Mouse (Mus musculus) thymus, adult 2 months (tissue): Measurements from ENCODE around the gene Gm5431. TPM values are rescaled to one million over a fixed set of nuclear protein-coding genes. Genes with fewer than 3 reads are reported as not detected.
A peak's percentile ranks its signal among the peaks of the same experiment; 100 is the strongest.
"Not testable (repeated sequence)": the region's sequence is repeated elsewhere in the genome, so short reads cannot be mapped to it uniquely, and the experiment has no call there.

Experiments
- DNase-seq: peaks from one replicate; pipeline ENCODE4 v3.0.0; 2021
- H3K27ac ChIP-seq: fragments of 200-500 bp; 2 replicates; pipeline ENCODE4 v1.5.1; 2012; ENCODE audit warnings: low read length, control low read depth; ENCODE audit not compliant: control insufficient read depth, insufficient read depth
- H3K27me3 ChIP-seq: fragments of 200-500 bp; 2 replicates; pipeline ENCODE4 v1.6.1; 2012; ENCODE audit warnings: mild to moderate bottlenecking, low read length, moderate library complexity, mixed read lengths; ENCODE audit not compliant: control insufficient read depth, insufficient read depth
- H3K36me3 ChIP-seq: fragments of 200-500 bp; 2 replicates; pipeline ENCODE4 v1.6.1; 2012; ENCODE audit warnings: mild to moderate bottlenecking, low read length, moderate library complexity; ENCODE audit not compliant: control insufficient read depth, insufficient read depth
- H3K4me1 ChIP-seq: fragments of 200-500 bp; replicated peaks from 2 replicates; pipeline ENCODE4 v1.6.1; 2012; ENCODE audit warnings: low read length; ENCODE audit not compliant: control insufficient read depth, insufficient read depth
- H3K4me3 ChIP-seq: fragments of 200-500 bp; 2 replicates; pipeline ENCODE4 v1.5.1; 2012; ENCODE audit warnings: mild to moderate bottlenecking, low read length, control low read depth, moderate library complexity; ENCODE audit not compliant: control insufficient read depth, insufficient read depth
- CTCF ChIP-seq: fragments of 200-500 bp; IDR thresholded peaks from 2 replicates; pipeline ENCODE4 v1.5.1; 2012; ENCODE audit warnings: mild to moderate bottlenecking, control low read depth, low read length, moderate library complexity, borderline replicate concordance; ENCODE audit not compliant: control insufficient read depth, poor library complexity, insufficient read depth; ENCODE audit errors: extremely low read depth
- POLR2A ChIP-seq: fragments of 200-500 bp; IDR thresholded peaks from 2 replicates; pipeline ENCODE4 v1.6.1; 2012; ENCODE audit warnings: mild to moderate bottlenecking, low read length, control low read depth, moderate library complexity; ENCODE audit not compliant: control insufficient read depth, poor library complexity, insufficient read depth; ENCODE audit errors: extremely low read depth
- WGBS: fragments of 180-500 bp; shearing (Covaris S2); methylation state at CpG from one replicate; pipeline ENCODE4 v1.1.7; 2018; 5-methylcytosine and 5-hydroxymethylcytosine counted together
- polyA plus RNA-seq: library from polyadenylated mRNA; depleted of rRNA; stranded (reverse); fragments of >200 nt; gene quantifications from 2 replicates; pipeline ENCODE4 v1.2.3, GENCODE M21; 2012; rRNA removed

The Gm5431 gene
- 0.34 and 0.47 TPM in 2 replicates for polyA plus RNA-seq

GRCm38 (mm10) chr11:48902021-48902420, at the start of gene Gm5431:
Gm5431 (minus strand) TSS chr11:48902214.
- H3K4me1 ChIP-seq: no peaks in the 10 kb centered on the region
- WGBS: 58% methylated on average over 2 of the region's 2 CpGs
- no peak within 1 kb of the TSS for H3K27ac ChIP-seq
- no peak for DNase-seq
- H3K36me3 ChIP-seq: no peaks in the 10 kb centered on the region
- no peaks in the 10 kb centered on the region for H3K27me3 ChIP-seq
- H3K4me3 ChIP-seq: no peak within 1 kb of the TSS
- TF ChIP-seq POLR2A (no peak), CTCF (no peak)

- not testable (repeated sequence) for DNase-seq, H3K4me3 ChIP-seq, H3K36me3 ChIP-seq, H3K4me1 ChIP-seq, H3K27me3 ChIP-seq, H3K27ac ChIP-seq
- WGBS: over 99% methylated on average over 6 of the region's 6 CpGs
These were observed 44.1 kb upstream of the Gm5431 start, which contains the start of gene Psme2b for GRCm38 (mm10) chr11:48946090-48946489. Psme2b (minus strand) TSS chr11:48946190.

GRCm38 (mm10) chr11:48939286-48939685, 37.3 kb upstream of the Gm5431 start:
- H3K27ac ChIP-seq, DNase-seq, H3K4me3 ChIP-seq, H3K36me3 ChIP-seq, H3K27me3 ChIP-seq, H3K4me1 ChIP-seq: not testable (repeated sequence)

GRCm38 (mm10) chr11:48935291-48935690, 33.3 kb upstream of the Gm5431 start:
- H3K4me3 ChIP-seq, DNase-seq, H3K36me3 ChIP-seq, H3K27ac ChIP-seq, H3K4me1 ChIP-seq, H3K27me3 ChIP-seq: not testable (repeated sequence)
- WGBS: 100% methylated on average over 1 of the region's 3 CpGs

GRCm38 (mm10) chr11:48933923-48934322, 31.9 kb upstream of the Gm5431 start:
- 87% methylated on average over 1 of the region's 1 CpGs for WGBS
- peak overlapping the region; percentile 54 for H3K27ac ChIP-seq

GRCm38 (mm10) chr11:48933422-48933821, 31.4 kb upstream of the Gm5431 start:
- 5% methylated on average over 1 of the region's 1 CpGs for WGBS
- not testable (repeated sequence) for DNase-seq, H3K4me3 ChIP-seq, H3K27me3 ChIP-seq, H3K4me1 ChIP-seq, H3K36me3 ChIP-seq
- peak overlapping the region; percentile 54; the same call in 1 of the 2 replicates for H3K27ac ChIP-seq

More at GRCm38 (mm10) chr11:48933923-48934322, 31.9 kb upstream of the Gm5431 start:
- not testable (repeated sequence) for H3K36me3 ChIP-seq, H3K27me3 ChIP-seq, H3K4me3 ChIP-seq, H3K4me1 ChIP-seq, DNase-seq

GRCm38 (mm10) chr11:48928068-48928467, 26.1 kb upstream of the Gm5431 start:
- not testable (repeated sequence) for H3K4me1 ChIP-seq, DNase-seq, H3K4me3 ChIP-seq, H3K27me3 ChIP-seq, H3K36me3 ChIP-seq, H3K27ac ChIP-seq
- 79% methylated on average over 1 of the region's 1 CpGs for WGBS

GRCm38 (mm10) chr11:48926437-48926836, 24.4 kb upstream of the Gm5431 start:
- not testable (repeated sequence) for DNase-seq, H3K27me3 ChIP-seq, H3K4me1 ChIP-seq, H3K27ac ChIP-seq, H3K36me3 ChIP-seq, H3K4me3 ChIP-seq

- not testable (repeated sequence) for H3K4me3 ChIP-seq, H3K36me3 ChIP-seq, H3K4me1 ChIP-seq, H3K27ac ChIP-seq, H3K27me3 ChIP-seq, DNase-seq
- WGBS: 23% methylated on average over 5 of the region's 5 CpGs
These were observed 21.8 kb upstream of the Gm5431 start for GRCm38 (mm10) chr11:48923818-48924217.
